Mouse (Mus musculus): ENCODE data around the gene Tfap4.
"Not testable (repeated sequence)": the region's sequence is repeated elsewhere in the genome, so short reads cannot be mapped to it uniquely, and the experiment has no call there.

Tfap4 gene

GRCm38 (mm10) chr16:4552829-4553550 lies 6.7 kb downstream of the Tfap4 start:
- DNase-seq (ENCODE audit: low read depth), result no peak

GRCm38 (mm10) chr16:4551885-4552284 lies 7.8 kb downstream of the Tfap4 start:
- no peak for DNase-seq (ENCODE audit: low read depth)

GRCm38 (mm10) chr16:4551056-4551455 lies 8.6 kb downstream of the Tfap4 start:
- DNase-seq (ENCODE audit: low read depth), result peak; percentile 67

GRCm38 (mm10) chr16:4548953-4549688 lies 10.5 kb downstream of the Tfap4 start:
- no peak for DNase-seq (ENCODE audit: low read depth)

DNA sequence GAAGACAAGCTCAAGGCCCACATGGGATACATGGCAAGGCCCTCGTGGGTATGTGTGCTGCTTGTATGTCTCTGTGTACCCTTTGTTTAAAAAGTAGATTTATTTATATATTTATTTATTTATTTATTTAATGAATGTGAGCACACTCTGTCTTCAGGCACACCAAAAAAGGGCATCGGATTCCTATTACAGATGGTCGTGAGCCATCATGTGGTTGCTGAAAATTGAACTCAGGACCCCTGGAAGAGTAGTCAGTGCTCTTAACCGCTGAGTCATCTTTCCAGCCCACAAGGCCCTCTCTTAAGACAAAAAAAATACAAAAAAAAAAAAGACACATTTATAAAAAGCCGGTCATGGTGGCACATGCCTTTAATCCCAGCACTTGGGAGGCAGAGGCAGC lies 12.0 kb downstream of the Tfap4 start:
- DNase-seq (ENCODE audit: low read depth), result no peak

DNA sequence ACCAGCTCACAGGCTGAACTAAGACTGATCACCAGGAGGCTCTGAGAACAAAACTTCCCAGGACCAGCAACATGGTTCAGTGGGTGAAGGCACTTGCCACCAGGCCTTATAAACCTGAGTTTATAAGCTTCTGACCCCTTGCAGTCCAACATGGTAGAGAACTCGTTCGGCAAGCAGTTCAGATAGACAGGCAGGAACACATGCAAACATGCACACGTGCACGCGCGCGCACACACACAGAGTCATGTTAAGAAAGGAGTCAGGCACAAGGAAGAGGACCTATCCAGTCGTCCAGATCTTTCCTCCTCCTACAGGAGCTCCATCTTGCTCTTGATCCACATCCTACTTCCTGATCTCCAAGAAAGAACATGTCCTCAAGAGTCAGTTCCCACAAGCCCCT lies 12.8 kb downstream of the Tfap4 start:
- no peak for DNase-seq (ENCODE audit: low read depth)

GRCm38 (mm10) chr16:4544845-4545244 lies 14.8 kb downstream of the Tfap4 start:
- no peak for DNase-seq (ENCODE audit: low read depth)

GRCm38 (mm10) chr16:4543266-4543665 lies 16.4 kb downstream of the Tfap4 start:
- no peak for DNase-seq (ENCODE audit: low read depth)

DNA sequence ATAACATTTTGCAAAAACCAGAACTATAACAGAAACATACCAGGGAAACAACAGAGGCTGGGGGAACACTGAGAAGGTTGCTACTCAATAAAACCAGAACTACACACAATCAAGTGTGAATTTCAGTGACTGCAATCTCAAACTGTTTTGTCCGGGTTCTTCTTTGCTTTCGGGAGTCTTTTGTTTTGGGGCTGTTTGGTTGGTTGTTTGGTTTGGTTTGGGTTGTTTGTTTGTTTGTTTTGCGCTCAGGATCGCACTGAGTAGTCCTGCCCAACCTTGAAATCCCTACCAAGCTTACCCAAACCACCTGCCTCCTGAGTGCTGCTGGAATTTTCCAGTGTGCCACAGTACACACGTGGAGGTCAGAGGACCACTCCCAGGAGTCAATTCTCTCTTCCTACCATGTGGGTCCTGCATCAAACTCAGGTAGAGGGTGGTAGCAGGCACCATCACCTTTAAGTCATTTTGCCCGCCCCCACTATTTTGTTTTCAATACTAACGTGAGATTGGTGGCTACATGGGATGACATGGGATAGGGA lies 17.3 kb downstream of the Tfap4 start:
- no peak for DNase-seq (ENCODE audit: low read depth)

- peak; percentile 94 for DNase-seq (ENCODE audit: low read depth)
These were observed 18.0 kb downstream of the Tfap4 start, which contains the start of gene Srl for GRCm38 (mm10) chr16:4541501-4542198. Gene Srl, minus strand, starts transcription at chr16:4541816.

DNA sequence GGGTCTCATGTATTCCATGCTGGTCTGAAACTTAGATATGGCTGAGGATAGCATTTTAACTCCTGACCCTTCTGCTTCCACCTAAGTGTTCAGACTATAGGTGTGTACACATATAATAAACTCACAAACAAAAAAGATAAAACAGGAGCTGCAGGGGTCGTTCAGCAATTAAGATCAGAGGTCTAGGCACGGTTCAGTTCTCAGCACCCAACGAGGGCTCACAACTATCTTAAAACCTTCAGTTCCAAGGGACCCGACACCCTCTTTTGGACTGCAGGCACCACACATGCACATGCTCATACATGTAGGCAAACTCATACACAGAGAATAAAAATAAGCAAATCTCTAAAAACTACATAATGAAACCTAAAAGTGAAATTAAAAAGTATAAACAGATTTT lies 18.6 kb downstream of the Tfap4 start:
- DNase-seq (ENCODE audit: low read depth), result no peak

GRCm38 (mm10) chr16:4540064-4540775 lies 19.4 kb downstream of the Tfap4 start:
- DNase-seq (ENCODE audit: low read depth), result no peak

DNA sequence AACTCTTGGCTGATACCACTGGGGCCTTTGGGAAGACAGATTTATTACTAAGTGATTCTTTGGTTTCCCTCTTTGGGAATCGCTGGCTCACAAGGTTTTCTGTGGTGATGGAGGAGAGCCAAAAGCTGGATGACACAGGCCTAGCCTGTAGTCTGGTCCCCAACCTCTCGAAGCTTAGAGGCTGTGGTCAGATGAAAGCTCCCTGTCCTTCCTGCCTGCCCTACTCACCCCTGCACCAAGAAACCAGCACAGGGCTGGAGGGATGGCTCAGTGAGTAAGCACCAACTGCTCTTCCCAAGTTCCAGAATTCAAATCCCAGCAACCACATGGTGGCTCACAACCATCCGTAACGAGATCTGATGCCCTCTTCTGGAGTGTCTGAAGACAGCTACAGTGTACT lies 20.1 kb downstream of the Tfap4 start:
- no peak for DNase-seq (ENCODE audit: low read depth)

DNA sequence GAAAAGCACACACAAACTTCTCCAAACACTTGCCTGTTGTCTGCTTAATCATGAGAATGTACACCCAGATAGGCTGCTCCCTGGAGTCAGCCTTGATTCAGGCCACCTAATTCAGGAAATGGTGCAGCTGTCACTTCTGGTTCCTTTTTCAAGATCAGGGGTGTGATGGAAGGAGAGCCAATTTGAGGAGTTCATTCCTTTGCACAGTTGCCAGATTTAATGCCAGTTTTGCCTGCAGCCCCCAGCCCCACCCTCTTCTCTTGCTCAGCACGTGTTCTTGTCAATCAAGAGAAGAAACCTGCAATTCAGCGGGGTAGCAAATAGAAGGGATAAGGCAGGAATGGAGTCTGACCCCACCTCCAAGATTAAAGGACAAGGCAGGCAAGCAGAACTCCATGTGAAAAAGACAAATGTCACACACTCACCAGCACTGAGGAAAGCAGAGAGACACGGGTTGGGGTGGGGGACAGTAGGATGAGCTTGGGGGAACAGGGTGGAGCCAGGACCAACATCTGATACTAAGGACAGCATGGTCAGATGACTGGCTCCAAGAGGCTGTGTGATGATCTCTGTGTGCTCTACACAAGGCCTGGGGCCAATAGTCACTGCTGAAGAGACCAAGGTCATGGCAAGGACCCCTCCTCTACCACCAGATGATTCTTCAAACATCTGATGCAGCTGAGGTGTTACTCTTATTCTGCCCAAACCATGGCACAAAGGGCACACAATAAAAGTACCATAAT lies 21.9 kb downstream of the Tfap4 start:
- no peak for DNase-seq (ENCODE audit: low read depth)

DNA sequence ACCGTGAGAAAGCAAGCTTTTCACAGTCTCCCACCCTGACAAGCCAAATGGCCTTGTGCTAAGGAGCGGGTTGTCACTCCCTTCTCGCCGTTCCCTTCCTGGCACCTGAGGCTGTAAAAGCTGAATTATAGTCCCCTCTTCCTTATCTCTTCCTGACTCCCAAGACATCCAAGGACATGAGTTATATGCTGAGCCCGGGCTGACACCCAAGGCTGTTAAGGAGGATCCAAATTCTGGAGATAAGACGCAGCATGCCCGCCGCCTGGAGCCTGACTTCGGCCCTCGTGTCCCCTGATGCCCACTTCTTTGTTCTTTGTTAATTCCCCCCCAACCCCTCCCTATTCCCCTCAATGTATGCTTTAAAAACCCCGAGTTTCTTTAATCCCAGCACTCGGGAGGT lies 32.3 kb downstream of the Tfap4 start:
- not testable (repeated sequence) for DNase-seq (ENCODE audit: low read depth)

DNA sequence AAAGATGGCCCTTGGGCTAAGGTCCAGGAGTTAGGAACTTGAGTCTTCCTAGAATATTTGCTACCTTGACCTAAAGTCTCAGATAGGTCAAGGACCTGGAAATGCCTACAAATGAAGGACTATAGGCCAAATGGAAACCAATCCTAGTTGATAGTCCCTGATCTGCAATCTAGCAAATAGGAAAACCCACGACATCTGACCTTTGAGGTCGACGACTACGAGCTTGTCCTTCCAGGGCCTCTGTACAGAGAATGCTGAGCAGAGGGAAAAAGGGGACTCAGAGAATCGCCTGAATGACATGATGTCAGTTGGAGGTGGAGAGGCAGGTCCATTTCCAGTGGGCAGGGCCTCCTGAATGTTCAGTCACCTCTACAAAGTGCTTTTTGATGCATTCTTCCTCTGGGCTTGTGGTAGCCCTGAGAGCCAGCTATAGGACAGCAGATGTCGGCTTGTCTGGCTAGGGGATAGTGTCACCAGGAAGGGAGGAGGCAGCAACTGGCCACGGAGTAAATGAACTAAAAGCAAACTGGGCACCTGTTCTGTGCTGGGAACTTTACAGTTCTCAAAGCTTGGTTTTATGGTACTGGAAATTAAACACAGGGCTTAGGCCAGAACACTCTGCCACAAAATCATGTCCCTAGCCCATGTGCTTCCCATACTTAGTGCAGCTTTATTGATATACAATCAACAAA lies 36.2 kb downstream of the Tfap4 start:
- no peak for DNase-seq (ENCODE audit: low read depth)

DNA sequence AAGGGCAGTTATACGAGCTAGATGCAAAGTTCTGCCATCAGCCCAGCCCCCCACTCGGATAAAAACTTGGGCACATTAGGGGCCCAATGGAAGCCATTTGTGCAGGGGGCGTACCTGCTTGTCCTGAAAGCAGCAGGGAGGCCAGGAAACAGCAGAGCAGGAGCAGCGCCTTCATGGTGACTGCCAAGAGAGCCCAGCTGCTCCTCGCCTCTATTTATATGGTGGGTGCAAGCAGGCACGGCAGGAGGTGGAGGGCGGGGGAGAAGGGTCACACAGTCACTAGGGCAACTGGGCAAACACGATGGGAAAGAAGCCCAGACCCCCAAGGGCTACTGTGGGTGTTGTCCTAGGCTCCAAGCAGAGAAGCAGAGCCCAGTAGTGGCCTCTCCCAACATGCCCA lies 36.8 kb downstream of the Tfap4 start:
- DNase-seq (ENCODE audit: low read depth), result no peak

- DNase-seq (ENCODE audit: low read depth), result no peak
These were observed 37.7 kb downstream of the Tfap4 start for GRCm38 (mm10) chr16:4521735-4522530.

DNA sequence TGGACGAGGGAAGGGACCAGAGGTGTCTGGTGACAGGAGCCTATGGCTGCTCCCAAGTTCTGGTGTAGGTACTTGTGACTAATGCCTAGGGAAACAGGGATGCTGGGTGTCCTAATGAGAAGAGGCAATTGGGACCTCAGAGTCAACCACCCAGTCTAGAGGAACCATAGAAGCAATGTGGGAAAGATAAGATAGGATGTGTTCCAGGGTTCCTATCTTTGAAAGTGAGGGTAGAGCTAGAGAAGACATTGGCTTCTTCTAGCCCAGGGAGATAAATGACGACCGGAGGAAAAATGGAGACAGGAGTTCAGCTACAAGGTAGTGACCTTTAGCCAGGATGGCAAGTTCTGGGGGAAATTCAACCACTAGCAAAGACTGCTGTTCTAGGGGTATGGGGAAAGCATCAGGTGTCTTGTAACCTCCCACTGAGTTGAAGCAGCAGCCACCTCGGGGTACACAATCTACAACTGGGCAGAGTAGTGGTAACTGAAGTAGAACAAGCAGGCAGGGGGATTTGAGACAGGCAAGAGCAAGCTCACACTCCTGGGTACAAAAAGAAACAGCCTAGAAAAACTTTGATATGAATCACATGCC lies 38.5 kb downstream of the Tfap4 start:
- no peak for DNase-seq (ENCODE audit: low read depth)

Measured in naive thymus-derived CD4-positive, alpha-beta T cell, adult 2 months (primary cell).